Mouse (Mus musculus): ENCODE measurements around the gene Gm21830. TPM values are rescaled to one million over a fixed set of nuclear protein-coding genes. Genes with fewer than 3 reads are reported as not detected.
A peak's percentile ranks its signal among the peaks of the same experiment; 100 is the strongest.
"Not testable (repeated sequence)": the region's sequence is repeated elsewhere in the genome, so short reads cannot be mapped to it uniquely, and the experiment has no call there.

Gm21830 gene
- polyA plus RNA-seq (2014; fragmentation: Nextera tagmentation; extraction: Ambion mirVana), result not detected in 2 replicates

GRCm38 (mm10) chr2:67413425-67413824 is at the start of gene Gm21830:
Gene Gm21830, plus strand, starts transcription at chr2:67413725.
- not testable (repeated sequence) for H3K4me3 ChIP-seq (ENCODE audit: low read depth, low read length); ATAC-seq (replicated peaks; ENCODE audit: insufficient number of reproducible peaks, low FRiP score, low TSS enrichment)
- WGBS (ENCODE audit: insufficient replicate concordance), result no CpG with 5 or more reads among the region's 1 CpGs

DNA sequence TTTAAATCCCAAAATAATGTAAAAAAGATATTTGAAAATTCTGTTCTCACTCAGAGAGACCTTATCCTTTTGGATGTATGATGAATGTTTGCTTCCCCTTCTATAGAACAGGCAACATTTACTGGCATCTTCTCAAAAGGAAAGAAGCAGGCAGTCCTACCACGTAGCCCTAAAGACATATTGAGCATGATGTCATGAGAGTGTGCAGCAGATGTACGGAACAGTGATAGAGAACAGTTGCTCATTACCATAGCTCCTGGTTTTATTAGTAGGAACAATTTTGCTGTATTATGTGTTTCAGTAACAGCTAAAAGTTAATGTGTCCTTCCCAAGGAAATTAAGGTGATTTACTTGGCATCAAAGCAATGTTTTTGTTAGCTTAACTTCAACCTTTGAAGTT is 49.0 kb upstream of the Gm21830 start:
- H3K4me3 ChIP-seq (ENCODE audit: low read depth, low read length), result no peak overlapping the region
- no peak overlapping the region for H3K9ac ChIP-seq (ENCODE audit: low read depth, low read length)
- H3K4me2 ChIP-seq, result no peak overlapping the region
- H3K36me3 ChIP-seq (ENCODE audit: control insufficient read depth, insufficient read depth, low read length), result no peaks in the 10 kb centered on the region
- no peak for ATAC-seq (replicated peaks; ENCODE audit: insufficient number of reproducible peaks, low FRiP score, low TSS enrichment)
- H3K4me1 ChIP-seq (ENCODE audit: control insufficient read depth, insufficient read depth, low read length), result no peaks in the 10 kb centered on the region
- WGBS (ENCODE audit: insufficient replicate concordance), result 75% methylated on average over 2 of the region's 2 CpGs
- no peaks in the 10 kb centered on the region for H3K9me3 ChIP-seq (replicated peaks; ENCODE audit: control insufficient read depth, low read length)
- H3K27me3 ChIP-seq (ENCODE audit: control insufficient read depth, insufficient read depth, low read length), result no peaks in the 10 kb centered on the region
- H3K27ac ChIP-seq (ENCODE audit: low read depth, low read length), result no peak overlapping the region

More at GRCm38 (mm10) chr2:67413425-67413824, at the start of gene Gm21830:
- H3K9me3 ChIP-seq (replicated peaks; ENCODE audit: control insufficient read depth, low read length); H3K4me2 ChIP-seq; H3K9ac ChIP-seq (ENCODE audit: low read depth, low read length); H3K36me3 ChIP-seq (ENCODE audit: control insufficient read depth, insufficient read depth, low read length); H3K4me1 ChIP-seq (ENCODE audit: control insufficient read depth, insufficient read depth, low read length); H3K27ac ChIP-seq (ENCODE audit: low read depth, low read length); H3K27me3 ChIP-seq (ENCODE audit: control insufficient read depth, insufficient read depth, low read length): not testable (repeated sequence)

DNA sequence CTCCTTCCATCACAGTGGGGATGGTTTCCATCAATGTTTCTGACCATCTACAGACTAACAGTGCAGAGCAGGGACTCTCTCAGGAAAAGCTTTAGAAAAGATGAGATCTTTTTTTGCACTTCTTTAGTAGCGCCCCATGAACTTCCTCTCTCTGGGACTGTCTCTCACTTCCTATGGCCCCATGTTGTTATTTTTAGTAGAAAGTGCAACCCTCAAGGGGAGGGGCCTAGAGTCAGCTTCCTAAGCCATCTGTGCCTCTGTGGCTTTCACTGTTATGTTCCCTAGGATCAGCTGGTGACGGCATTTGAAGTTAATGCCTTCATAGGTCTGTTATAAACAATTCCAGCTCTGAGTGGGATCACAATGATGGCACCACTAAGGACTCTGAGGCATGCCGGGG is 35.0 kb upstream of the Gm21830 start:
- no peaks in the 10 kb centered on the region for H3K27me3 ChIP-seq (ENCODE audit: control insufficient read depth, insufficient read depth, low read length)
- H3K9me3 ChIP-seq (replicated peaks; ENCODE audit: control insufficient read depth, low read length), result no peaks in the 10 kb centered on the region
- 62% methylated on average over 3 of the region's 3 CpGs for WGBS (ENCODE audit: insufficient replicate concordance)
- no peak overlapping the region for H3K9ac ChIP-seq (ENCODE audit: low read depth, low read length)
- no peak for ATAC-seq (replicated peaks; ENCODE audit: insufficient number of reproducible peaks, low FRiP score, low TSS enrichment)
- H3K27ac ChIP-seq (ENCODE audit: low read depth, low read length), result no peak overlapping the region
- H3K4me3 ChIP-seq (ENCODE audit: low read depth, low read length), result no peak overlapping the region
- H3K4me1 ChIP-seq (ENCODE audit: control insufficient read depth, insufficient read depth, low read length), result no peaks in the 10 kb centered on the region
- no peaks in the 10 kb centered on the region for H3K36me3 ChIP-seq (ENCODE audit: control insufficient read depth, insufficient read depth, low read length)
- H3K4me2 ChIP-seq, result no peak overlapping the region

DNA sequence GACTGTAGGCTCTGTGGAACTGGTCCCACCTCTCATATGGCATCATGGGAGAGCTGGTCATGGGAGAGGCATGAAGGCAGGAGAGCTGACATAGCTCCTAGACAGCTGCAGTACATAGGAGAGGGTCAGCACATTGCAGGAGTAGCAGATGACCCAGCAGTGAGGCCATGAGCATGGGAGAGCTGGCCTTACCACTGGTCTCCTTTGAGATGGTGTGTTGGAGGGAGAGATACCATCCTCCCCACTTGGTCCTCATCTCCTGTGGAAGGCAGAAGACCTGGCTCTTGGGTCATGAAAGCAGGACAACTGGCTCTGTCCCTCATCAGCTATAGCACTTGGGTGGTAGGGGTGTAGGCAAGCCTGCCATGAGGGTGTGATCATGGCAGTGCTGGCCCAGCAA is 7.3 kb downstream of the Gm21830 start:
- Histone ChIP-seq H3K27me3 (ENCODE audit: control insufficient read depth, insufficient read depth, low read length) (no peaks in the 10 kb centered on the region), H3K4me3 (ENCODE audit: low read depth, low read length) (no peak overlapping the region), H3K27ac (ENCODE audit: low read depth, low read length) (no peak overlapping the region), H3K4me1 (ENCODE audit: control insufficient read depth, insufficient read depth, low read length) (no peaks in the 10 kb centered on the region), H3K4me2 (no peak overlapping the region), H3K36me3 (ENCODE audit: control insufficient read depth, insufficient read depth, low read length) (no peaks in the 10 kb centered on the region), H3K9me3 (replicated peaks; ENCODE audit: control insufficient read depth, low read length) (no peaks in the 10 kb centered on the region), H3K9ac (ENCODE audit: low read depth, low read length) (no peak overlapping the region)
- ATAC-seq (replicated peaks; ENCODE audit: insufficient number of reproducible peaks, low FRiP score, low TSS enrichment), result no peak

DNA sequence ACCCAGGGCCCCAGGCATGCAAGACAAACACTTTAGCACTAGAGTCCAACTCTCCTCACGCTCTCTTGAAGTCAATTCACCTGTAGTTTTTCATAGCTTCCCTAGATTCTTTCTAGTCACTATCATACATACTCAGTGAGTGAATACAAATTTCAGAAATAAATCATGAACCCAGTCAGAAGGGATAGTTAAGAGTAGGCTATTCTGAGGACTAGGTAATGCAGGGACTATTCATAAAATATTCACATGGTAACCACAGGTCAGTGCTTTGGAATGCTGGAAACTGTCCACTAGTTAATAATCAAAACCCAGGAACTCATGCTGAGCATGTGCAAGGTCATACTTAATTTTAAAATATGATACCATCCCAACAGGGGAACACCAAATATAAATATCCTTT is 9.3 kb downstream of the Gm21830 start:
- WGBS (ENCODE audit: insufficient replicate concordance), result 76% methylated on average over 1 of the region's 1 CpGs
- H3K4me1 ChIP-seq (ENCODE audit: control insufficient read depth, insufficient read depth, low read length), result no peaks in the 10 kb centered on the region
- H3K36me3 ChIP-seq (ENCODE audit: control insufficient read depth, insufficient read depth, low read length), result no peaks in the 10 kb centered on the region

GRCm38 (mm10) chr2:67433081-67433480 is 19.6 kb downstream of the Gm21830 start, which contains the start of gene Gm26727:
Gene Gm26727, minus strand, starts transcription at chr2:67433181.
- 45% methylated on average over 2 of the region's 2 CpGs for WGBS (ENCODE audit: insufficient replicate concordance)

More for the DNA sequence above, 9.3 kb downstream of the Gm21830 start:
- Histone ChIP-seq H3K9ac (ENCODE audit: low read depth, low read length) (no peak overlapping the region), H3K27ac (ENCODE audit: low read depth, low read length) (no peak overlapping the region), H3K9me3 (replicated peaks; ENCODE audit: control insufficient read depth, low read length) (no peaks in the 10 kb centered on the region), H3K4me3 (ENCODE audit: low read depth, low read length) (no peak overlapping the region), H3K27me3 (ENCODE audit: control insufficient read depth, insufficient read depth, low read length) (no peaks in the 10 kb centered on the region), H3K4me2 (no peak overlapping the region)
- no peak for ATAC-seq (replicated peaks; ENCODE audit: insufficient number of reproducible peaks, low FRiP score, low TSS enrichment)

GRCm38 (mm10) chr2:67438309-67438708 is 24.8 kb downstream of the Gm21830 start:
- Histone ChIP-seq H3K27ac (ENCODE audit: low read depth, low read length) (no peak overlapping the region), H3K4me3 (ENCODE audit: low read depth, low read length) (no peak overlapping the region), H3K36me3 (ENCODE audit: control insufficient read depth, insufficient read depth, low read length) (no peaks in the 10 kb centered on the region), H3K4me1 (ENCODE audit: control insufficient read depth, insufficient read depth, low read length) (no peaks in the 10 kb centered on the region), H3K9me3 (replicated peaks; ENCODE audit: control insufficient read depth, low read length) (no peaks in the 10 kb centered on the region), H3K9ac (ENCODE audit: low read depth, low read length) (no peak overlapping the region), H3K4me2 (no peak overlapping the region), H3K27me3 (ENCODE audit: control insufficient read depth, insufficient read depth, low read length) (no peaks in the 10 kb centered on the region)
- ATAC-seq (replicated peaks; ENCODE audit: insufficient number of reproducible peaks, low FRiP score, low TSS enrichment), result no peak
- 53% methylated on average over 8 of the region's 8 CpGs for whole genome bisulfite sequencing (ENCODE audit: insufficient replicate concordance)

More at GRCm38 (mm10) chr2:67433081-67433480, 19.6 kb downstream of the Gm21830 start, which contains the start of gene Gm26727:
- ATAC-seq (replicated peaks; ENCODE audit: insufficient number of reproducible peaks, low FRiP score, low TSS enrichment), result no peak
- no peaks in the 10 kb centered on the region for H3K27me3 ChIP-seq (ENCODE audit: control insufficient read depth, insufficient read depth, low read length)
- H3K4me1 ChIP-seq (ENCODE audit: control insufficient read depth, insufficient read depth, low read length), result no peaks in the 10 kb centered on the region
- no peak within 1 kb of the TSS for H3K4me2 ChIP-seq
- no peaks in the 10 kb centered on the region for H3K9me3 ChIP-seq (replicated peaks; ENCODE audit: control insufficient read depth, low read length)
- no peak within 1 kb of the TSS for H3K4me3 ChIP-seq (ENCODE audit: low read depth, low read length)
- H3K9ac ChIP-seq (ENCODE audit: low read depth, low read length), result no peak within 1 kb of the TSS
- no peaks in the 10 kb centered on the region for H3K36me3 ChIP-seq (ENCODE audit: control insufficient read depth, insufficient read depth, low read length)
- H3K27ac ChIP-seq (ENCODE audit: low read depth, low read length), result no peak within 1 kb of the TSS

DNA sequence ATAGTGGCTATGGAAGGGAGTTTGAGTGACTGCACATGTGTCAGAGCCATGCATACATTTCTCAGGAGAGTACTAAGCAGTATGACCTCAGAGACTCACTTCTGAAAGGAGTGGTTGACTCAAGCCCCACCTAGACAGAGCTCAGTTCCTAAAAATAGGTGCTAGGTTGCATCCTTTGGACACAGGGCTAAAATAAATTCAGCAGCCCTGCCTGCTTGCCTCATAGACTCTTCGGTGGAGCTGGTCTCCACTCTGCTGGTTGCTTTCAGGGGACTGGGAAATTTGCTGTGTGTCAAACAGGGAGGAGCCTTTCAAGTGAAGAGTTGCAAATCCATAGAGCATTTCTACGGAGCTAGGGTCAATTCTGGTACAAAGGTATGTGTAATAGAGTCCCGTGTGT is 32.3 kb downstream of the Gm21830 start, which contains the start of gene Xirp2:
Gene Xirp2, plus strand, starts transcription at position 223 of the 400 bp plus-strand sequence.
- Histone ChIP-seq H3K9me3 (replicated peaks; ENCODE audit: control insufficient read depth, low read length) (no peaks in the 10 kb centered on the region), H3K4me3 (ENCODE audit: low read depth, low read length) (no peak within 1 kb of the TSS), H3K27me3 (ENCODE audit: control insufficient read depth, insufficient read depth, low read length) (no peaks in the 10 kb centered on the region), H3K4me1 (ENCODE audit: control insufficient read depth, insufficient read depth, low read length) (no peaks in the 10 kb centered on the region), H3K36me3 (ENCODE audit: control insufficient read depth, insufficient read depth, low read length) (no peaks in the 10 kb centered on the region), H3K27ac (ENCODE audit: low read depth, low read length) (no peak within 1 kb of the TSS), H3K9ac (ENCODE audit: low read depth, low read length) (no peak within 1 kb of the TSS), H3K4me2 (no peak within 1 kb of the TSS)
- peak; percentile 42; the same call in 1 of the 2 replicates for ATAC-seq (replicated peaks; ENCODE audit: insufficient number of reproducible peaks, low FRiP score, low TSS enrichment)
- 67% methylated on average over 3 of the region's 3 CpGs for WGBS (ENCODE audit: insufficient replicate concordance)

GRCm38 (mm10) chr2:67446772-67447171 is 33.2 kb downstream of the Gm21830 start:
- Histone ChIP-seq H3K9me3 (replicated peaks; ENCODE audit: control insufficient read depth, low read length) (no peaks in the 10 kb centered on the region), H3K27me3 (ENCODE audit: control insufficient read depth, insufficient read depth, low read length) (no peaks in the 10 kb centered on the region), H3K4me3 (ENCODE audit: low read depth, low read length) (no peak overlapping the region), H3K4me1 (ENCODE audit: control insufficient read depth, insufficient read depth, low read length) (no peaks in the 10 kb centered on the region), H3K27ac (ENCODE audit: low read depth, low read length) (no peak overlapping the region), H3K4me2 (no peak overlapping the region), H3K9ac (ENCODE audit: low read depth, low read length) (no peak overlapping the region), H3K36me3 (ENCODE audit: control insufficient read depth, insufficient read depth, low read length) (no peaks in the 10 kb centered on the region)
- ATAC-seq (replicated peaks; ENCODE audit: insufficient number of reproducible peaks, low FRiP score, low TSS enrichment), result no peak
- WGBS (ENCODE audit: insufficient replicate concordance), result 65% methylated on average over 1 of the region's 1 CpGs
